Mouse (Mus musculus): ENCODE measurements at regions not wholly inside any gene's neighbourhood (a gene's known extent, or its start where the extent isn't known, plus 50 kb on each side); places are given as distances from the start of the nearest gene placed in this dataset.

- DNase-seq = peak; percentile 16 to 36
These were observed 197.4 kb downstream of the Meis1 start for GRCm38 (mm10) chr11:18821384-18821783.

DNA sequence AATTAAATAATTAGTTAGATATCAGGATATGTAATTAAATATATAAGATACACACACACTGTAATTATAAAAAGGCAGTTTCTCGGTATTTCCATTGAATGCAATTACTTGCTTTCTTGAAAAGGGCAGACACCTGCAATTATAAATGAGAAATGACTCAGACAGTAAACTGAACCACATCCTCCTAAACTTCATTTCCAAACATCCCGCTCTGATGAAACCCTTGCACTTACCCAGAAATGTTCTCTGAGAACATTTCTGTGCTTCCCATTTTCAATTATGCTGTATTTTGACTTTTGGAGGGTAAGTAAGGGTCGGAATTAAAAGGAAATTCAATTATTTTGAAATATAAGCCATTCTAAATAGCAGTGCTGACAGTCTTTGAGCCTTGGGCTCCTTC is 204.7 kb downstream of the Meis1 start:
- DNase-seq = no peak

GRCm38 (mm10) chr11:18767479-18767878 is 251.3 kb downstream of the Meis1 start:
- DNase-seq = no peak

DNA sequence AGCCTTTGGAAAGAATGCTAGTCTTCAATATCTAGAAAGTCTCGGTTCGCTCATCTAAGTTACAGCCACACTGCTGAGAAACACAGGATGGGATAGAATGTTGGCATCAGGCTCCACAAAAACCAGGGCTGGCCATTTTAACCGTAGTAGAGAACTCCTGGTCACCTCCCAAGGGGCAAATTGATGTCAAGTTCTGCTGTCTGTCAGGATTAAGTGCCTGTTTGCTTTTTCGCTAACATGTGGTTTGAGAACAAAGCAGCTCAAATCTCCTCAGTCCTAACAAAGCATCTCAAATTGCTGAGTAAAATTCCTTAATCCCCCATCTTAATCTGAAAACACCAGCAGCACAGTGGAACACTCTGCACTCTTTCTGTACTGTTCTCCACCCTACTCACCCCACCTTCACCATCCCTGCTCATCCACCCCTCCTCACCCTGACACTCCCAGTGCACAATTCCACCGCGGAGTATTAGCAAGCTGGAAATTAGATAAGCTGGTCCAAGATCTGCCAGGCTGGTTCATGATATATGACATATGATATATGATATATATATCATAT is 252.2 kb downstream of the Meis1 start:
- DNase-seq = no peak

- peak; percentile 25 to 28 for DNase-seq
These were observed 260.2 kb downstream of the Meis1 start for GRCm38 (mm10) chr11:18758591-18759074.

DNA sequence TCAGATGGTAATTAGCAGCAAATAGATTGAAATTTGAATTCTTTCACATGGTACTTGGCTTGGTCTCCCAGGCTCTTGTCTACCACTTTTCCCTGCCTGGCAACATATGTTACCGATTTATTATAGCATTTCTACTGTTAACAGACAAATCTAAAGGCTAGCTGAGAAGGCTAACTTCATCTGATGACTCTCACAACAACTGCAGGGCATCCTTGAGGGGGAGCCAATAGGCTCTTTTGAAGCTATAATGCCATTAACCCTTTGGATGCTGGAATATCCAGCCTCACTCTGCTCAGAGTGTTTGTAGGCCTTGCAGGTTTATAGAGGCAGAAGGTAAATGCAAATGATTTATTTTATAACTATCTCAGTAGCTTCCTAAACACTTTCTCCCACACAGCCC is 262.2 kb downstream of the Meis1 start:
- peak; percentile 26 to 35 for DNase-seq

GRCm38 (mm10) chr11:18754732-18755525 is 263.9 kb downstream of the Meis1 start:
- peak; percentile 64 to 73 for DNase-seq

DNA sequence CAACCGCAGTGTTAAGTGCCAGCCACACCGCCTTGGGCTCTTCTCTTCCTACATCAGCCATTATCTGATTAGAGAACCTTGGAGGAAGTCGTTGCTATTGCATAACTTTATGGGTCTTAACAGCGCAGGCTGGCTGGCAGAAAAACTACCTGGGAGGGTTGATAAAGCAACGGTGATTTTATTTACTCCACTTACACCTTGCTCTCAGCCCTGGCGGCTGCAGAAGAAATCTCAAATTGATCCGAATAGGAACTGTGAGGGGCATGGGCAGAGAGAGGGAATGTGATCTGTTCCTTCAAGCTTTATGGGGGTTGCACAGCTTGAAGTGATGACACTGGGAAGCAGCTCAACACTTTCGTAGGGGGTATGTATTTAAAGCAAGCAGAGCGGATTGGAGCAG is 264.9 kb downstream of the Meis1 start:
- peak; percentile 57 to 79 for DNase-seq

DNA sequence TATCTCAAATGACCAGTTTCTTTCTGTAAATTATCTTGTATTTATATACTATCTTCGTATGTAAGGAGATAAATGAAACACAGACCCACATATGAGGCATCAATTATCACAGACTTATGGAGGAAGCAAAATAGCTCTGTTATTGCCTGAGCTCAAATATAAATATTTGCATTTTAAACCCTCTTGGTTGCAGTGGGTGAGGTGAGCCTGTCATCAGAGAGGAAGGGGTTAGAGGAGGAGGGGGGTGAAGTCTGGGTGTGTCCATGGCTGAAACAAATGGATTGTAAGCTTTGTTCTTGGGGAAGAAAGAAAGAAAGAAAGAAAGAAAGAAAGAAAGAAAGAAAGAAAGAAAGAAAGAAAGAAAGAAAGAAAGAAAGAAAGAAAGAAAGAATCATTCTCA is 265.5 kb downstream of the Meis1 start:
- peak; percentile 28 for DNase-seq

DNA sequence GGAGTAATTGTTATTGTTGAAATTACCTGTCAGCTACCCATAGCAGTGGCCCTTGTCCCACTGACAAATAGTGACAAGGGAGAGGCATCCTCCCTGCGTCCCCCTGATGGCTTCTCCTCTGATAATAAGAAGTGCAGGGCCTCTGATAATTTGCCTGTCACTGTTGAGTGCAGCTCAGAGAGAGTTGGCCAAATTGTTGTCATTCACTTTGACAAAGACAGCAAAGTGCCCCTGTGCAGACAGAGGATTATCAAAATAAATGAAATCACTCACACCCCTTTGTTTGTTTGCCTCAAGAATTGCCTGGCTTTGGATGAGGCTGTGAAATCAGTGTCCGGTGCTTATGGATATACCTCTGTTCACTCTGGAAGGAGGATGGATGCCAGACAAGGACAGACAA is 266.3 kb downstream of the Meis1 start:
- DNase-seq = peak; percentile 55 to 76

GRCm38 (mm10) chr11:18750911-18751841 is 267.6 kb downstream of the Meis1 start:
- peak; percentile 67 to 78 for DNase-seq

GRCm38 (mm10) chr11:18750080-18750375 is 268.8 kb downstream of the Meis1 start:
- peak in 1 of 2 experiments; percentile 36 for DNase-seq

DNA sequence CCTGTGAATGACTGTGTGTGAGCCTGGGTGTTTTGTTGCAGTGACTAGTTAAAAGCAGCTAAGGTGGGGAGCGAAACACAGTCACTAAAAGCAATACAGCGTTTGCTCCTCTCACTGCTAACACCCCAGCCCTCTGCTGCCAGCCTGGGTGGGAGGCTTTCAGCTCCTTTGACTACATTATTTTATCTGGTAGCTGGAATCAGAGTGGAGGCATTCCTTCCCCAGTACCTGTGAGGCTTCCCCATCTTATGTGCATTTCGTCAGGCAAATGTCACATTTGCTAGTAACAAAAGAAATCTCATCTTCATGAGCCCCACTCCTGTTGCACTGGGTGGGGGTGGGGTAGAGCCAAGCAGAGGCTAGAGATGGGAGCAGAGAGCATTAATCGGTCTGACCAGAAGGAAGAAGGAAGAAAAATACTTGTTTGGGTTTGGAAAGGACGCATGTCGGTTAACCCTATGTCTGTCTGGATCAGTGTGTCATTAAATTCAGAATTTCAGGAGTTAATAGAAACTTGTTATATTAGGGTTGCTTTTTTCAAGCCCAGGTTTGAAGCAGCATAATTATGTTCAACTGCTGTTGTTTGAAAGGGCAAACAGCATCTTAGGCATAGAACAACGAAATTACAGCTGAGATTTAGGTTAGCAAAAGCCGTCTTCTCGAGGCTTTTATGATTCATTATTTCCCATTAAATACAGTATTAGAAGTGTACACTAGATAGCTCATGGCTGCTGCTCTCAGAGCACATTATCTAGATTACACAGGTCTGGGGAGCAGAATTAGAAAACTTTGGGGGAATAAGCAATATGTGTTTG is 269.3 kb downstream of the Meis1 start:
- DNase-seq = peak; percentile 57 to 74

DNA sequence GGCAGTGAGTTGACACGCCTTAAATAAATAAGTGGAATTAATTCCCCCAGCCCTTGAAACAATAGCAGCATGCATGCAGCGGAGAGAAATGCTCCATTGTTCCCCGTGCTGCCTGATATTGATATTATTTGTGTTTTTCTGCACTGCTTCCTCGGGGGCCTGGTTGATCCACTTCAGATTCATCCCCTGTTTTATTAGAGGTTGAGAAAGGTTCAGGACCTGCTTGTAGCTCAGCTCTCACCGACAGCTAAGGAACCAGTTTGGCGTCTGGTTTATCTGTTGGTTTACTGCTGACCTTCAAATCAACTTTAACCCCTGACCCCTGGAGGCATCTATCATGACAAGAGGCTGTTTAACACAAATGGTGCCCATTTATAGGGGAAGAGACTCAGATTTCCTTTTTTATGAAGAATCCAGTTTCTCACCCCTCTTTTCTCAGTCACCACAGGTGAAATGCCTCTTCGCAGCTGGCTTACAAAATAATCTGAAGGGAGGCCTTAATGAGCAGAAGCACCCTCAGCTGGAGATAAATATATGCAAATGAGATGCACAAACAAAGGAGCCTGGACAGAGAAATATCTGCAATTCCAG is 270.8 kb downstream of the Meis1 start:
- DNase-seq = peak in 1 of 2 experiments; percentile 31

GRCm38 (mm10) chr11:18747361-18747760 is 271.4 kb downstream of the Meis1 start:
- peak in 1 of 2 experiments; percentile 29 for DNase-seq

- DNase-seq = no peak
These were observed 272.3 kb downstream of the Meis1 start for GRCm38 (mm10) chr11:18746486-18746885.

DNA sequence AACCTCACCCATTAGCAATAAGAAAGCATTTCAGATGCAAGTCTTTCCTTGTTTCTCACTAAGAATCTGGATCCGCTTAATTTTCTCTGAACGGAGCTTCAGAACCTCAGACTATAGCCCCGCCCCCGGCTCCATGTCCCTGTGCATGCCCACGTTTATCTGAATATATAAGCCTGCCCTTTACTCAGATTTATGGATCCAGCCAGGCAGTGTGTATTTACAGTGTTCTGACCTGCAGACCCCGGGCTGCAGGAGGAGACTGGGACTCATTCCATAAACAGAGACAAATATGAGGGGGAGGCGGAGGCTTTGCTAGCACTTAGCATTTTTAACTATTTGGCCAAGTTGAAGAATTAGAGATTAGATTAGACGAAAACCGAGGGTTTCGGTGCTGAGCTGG is 272.9 kb downstream of the Meis1 start:
- DNase-seq = peak in 1 of 2 experiments; percentile 40

- DNase-seq = no peak
These were observed 283.7 kb downstream of the Meis1 start for GRCm38 (mm10) chr11:18734904-18735664.

DNA sequence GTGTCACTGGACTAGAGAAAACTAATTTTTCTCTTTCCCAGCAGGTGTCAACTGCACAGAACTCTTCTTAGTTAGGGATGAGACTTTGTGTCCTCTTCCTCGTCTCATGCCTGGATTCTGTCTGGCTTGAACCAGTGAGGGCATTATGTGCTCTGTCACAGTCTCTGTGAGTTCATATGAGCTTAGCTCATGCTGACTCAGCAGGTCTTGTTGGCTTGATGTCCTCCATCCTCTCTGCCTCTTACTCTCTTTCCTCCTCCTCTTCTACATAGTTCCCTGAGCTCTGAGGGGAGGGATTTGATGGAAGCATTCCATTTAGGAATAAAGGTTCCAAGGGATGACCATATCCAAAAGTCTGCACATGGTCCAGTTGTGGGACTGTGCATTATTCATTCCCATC is 284.7 kb downstream of the Meis1 start:
- DNase-seq = no peak

DNA sequence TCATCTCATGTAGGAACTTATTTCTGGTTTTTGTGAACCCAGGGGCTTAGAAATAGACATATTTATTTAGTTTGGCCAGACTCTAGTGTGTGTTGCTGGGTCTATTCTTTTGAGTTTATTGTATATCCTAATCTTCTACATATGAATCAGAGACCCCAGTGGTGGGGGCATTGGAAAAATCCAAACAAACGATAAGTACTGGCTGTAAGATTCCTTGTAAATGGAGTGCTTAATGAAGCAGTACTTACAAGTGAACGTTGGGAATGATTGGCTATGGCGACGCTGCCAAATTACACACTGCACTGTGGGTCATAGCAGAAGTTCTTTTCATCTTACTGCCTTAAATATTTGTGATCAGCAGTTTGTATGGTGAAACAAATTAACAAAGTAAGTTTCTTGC is 289.0 kb downstream of the Meis1 start:
- no peak for DNase-seq

DNA sequence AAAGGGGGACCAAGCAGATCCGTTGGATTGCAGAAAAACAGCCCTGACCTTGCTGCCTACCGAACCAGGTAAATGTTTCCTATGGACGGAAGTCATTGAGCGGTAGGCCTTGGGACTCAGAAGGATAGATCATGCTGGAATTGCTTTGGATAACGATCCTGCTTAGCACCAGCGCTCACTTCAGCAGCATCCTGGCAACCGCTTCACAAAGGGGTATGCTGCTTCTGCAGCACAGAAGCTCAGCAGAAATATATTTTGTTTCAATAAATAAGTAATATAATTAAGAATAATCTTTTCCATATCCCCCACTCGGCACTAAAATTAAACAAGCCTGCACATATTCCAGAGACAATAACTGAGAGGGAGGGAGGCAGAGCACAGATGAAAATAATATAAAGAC is 296.0 kb downstream of the Meis1 start:
- DNase-seq = no peak

DNA sequence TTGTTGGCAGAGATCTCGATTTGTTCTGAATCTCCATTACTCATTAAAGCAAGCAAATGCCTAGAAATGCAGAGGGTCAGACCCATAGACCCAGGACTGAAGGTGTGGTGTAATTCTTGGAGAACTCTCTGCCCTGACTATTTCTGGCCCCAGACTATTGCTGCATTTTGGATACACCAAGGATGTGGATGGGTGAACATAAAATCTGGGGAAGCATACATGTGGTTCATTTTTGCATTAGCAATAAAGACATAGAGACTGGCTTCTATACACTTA is 303.0 kb downstream of the Meis1 start:
- no peak for DNase-seq
